Mouse (Mus musculus) stomach, postnatal 0 days (tissue): ENCODE measurements around the gene Sfta2. TPM values are rescaled to one million over a fixed set of nuclear protein-coding genes. Genes with fewer than 3 reads are reported as not detected.

ENCODE experiments used
- ATAC-seq: fragments of 200-750 bp; cut with Nextera tagmentation; 2 replicates; pipeline ENCODE4 v1.8.0; 2017; ENCODE audit not compliant: low FRiP score, low TSS enrichment
- DNase-seq: peaks from one replicate; pipeline ENCODE4 v3.0.0-alpha.2; 2016; ENCODE audit warnings: low spot score
- H3K27ac ChIP-seq: fragments of 300-500 bp; sonication (generic); replicated peaks from 2 replicates; pipeline ENCODE4 v1.5.1; 2014; ENCODE audit warnings: mild to moderate bottlenecking, control low read depth
- H3K27me3 ChIP-seq: fragments of 300-500 bp; sonication (generic); 2 replicates; pipeline ENCODE4 v1.6.1; 2014; ENCODE audit warnings: low read length; ENCODE audit not compliant: control insufficient read depth, insufficient read depth
- H3K36me3 ChIP-seq: fragments of 300-500 bp; sonication (generic); 2 replicates; pipeline ENCODE4 v1.6.1; 2014; ENCODE audit warnings: low read length, mixed read lengths; ENCODE audit not compliant: control insufficient read depth, insufficient read depth
- H3K4me1 ChIP-seq: fragments of 300-500 bp; sonication (generic); replicated peaks from 2 replicates; pipeline ENCODE4 v1.6.1; 2014; ENCODE audit warnings: antibody characterized with exemption; ENCODE audit not compliant: control insufficient read depth, insufficient read depth
- H3K4me2 ChIP-seq: fragments of 300-500 bp; sonication (generic); replicated peaks from 2 replicates; pipeline ENCODE4 v1.6.1; 2014; ENCODE audit warnings: low read depth, mild to moderate bottlenecking, control low read depth, moderate library complexity
- H3K4me3 ChIP-seq: fragments of 300-500 bp; sonication (generic); 2 replicates; pipeline ENCODE4 v1.5.1; 2014; ENCODE audit warnings: low read depth, low read length, control low read depth
- H3K9ac ChIP-seq: fragments of 300-500 bp; sonication (generic); 2 replicates; pipeline ENCODE4 v1.6.1; 2014; ENCODE audit warnings: mild to moderate bottlenecking, low read length, control low read depth, mixed read lengths
- H3K9me3 ChIP-seq: fragments of 300-500 bp; sonication (generic); 2 replicates; pipeline ENCODE4 v1.6.1; 2016; ENCODE audit warnings: low read length; ENCODE audit not compliant: control insufficient read depth
- CTCF ChIP-seq: IDR thresholded peaks from 2 replicates; pipeline ENCODE4 v1.5.1; 2016; ENCODE audit warnings: antibody characterized with exemption, low read depth, mild to moderate bottlenecking, moderate library complexity
- EP300 ChIP-seq: optimal IDR thresholded peaks from 2 replicates; pipeline ENCODE3; 2016; ENCODE audit warnings: antibody characterized with exemption
- WGBS: fragments of 180-500 bp; shearing (Covaris S2); extraction: QIAGEN DNeasy Blood & Tissue Kit; methylation state at CpG from one replicate; pipeline ENCODE4 v1.1.7; 2014; 5-methylcytosine and 5-hydroxymethylcytosine counted together
- polyA plus RNA-seq: library from polyadenylated mRNA; unstranded; fragments of >200 nt; fragmentation: Nextera tagmentation; extraction: Ambion mirVana; gene quantifications from 2 replicates; pipeline ENCODE4 v1.2.1, GENCODE M21; 2015

Sfta2 gene
- polyA plus RNA-seq, 1 experiment from 2014 or later = 7.6 TPM

DNA sequence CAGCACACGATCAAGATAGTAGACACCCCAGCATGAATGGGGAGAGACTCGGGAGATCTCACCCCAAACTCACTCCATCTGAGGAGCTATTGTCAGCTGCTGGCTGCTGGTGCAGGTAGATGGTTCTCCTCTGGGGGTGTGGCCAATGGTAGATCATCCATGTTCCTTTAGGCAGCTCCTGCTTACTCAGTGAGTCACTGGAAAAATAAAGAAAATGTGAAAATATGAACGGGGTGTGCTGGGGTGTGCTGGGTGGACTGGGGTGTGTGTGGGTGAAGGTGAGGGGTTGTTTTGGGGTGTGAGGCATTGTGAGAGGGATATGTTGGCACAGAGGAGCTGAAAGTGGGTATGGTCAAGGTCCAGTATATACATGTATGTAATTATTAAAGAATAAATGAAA is 4.0 kb upstream of the Sfta2 start:
- Histone ChIP-seq H3K36me3 (no peaks in the 10 kb centered on the region), H3K4me3 (no peak overlapping the region), H3K9me3 (no peaks in the 10 kb centered on the region), H3K4me1 (no peaks in the 10 kb centered on the region), H3K27ac (peak overlapping the region; percentile 61; the same call in 1 of the 2 replicates), H3K9ac (no peak overlapping the region), H3K27me3 (no peaks in the 10 kb centered on the region), H3K4me2 (no peak overlapping the region)
- ATAC-seq = peak; percentile 87
- 77% methylated on average over 3 of the region's 3 CpGs for WGBS
- TF ChIP-seq CTCF (no peak), EP300 (no peak)
- peak; percentile 49 for DNase-seq

DNA sequence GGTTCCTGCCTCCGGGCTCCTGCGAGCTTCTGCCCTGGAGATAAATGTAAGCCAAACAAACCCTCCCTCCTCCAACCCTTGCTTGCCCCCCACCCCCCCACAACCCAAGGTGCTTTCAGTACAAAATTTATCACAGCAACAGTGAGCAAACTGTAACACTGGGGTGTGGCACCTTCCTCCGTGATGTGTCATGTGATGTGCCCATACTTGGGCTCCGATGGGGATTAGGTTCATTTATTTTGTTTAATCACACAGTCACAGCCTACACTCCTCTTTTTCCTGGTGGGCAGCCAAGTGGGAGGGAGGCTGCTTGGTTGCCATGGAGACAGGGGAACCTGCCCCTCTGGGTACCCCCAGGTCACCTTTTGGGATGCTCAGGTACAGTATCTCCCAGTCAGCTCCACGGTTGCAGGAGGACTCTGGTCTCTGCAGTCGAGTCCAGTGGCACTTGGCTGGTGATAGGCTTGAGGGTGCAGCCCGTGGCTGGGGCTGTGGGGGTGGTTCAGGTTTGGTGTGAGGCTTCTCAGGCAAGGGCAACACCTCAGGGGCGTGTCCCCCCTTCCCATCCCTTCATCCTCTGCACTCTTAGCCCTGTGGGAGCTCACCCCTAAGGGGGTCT is 496 bp downstream of the Sfta2 start:
- TF ChIP-seq EP300 (no peak), CTCF (no peak)
- H3K27me3 ChIP-seq = no peaks in the 10 kb centered on the region
- no peak overlapping the region for H3K4me3 ChIP-seq
- H3K27ac ChIP-seq = no peak overlapping the region
- H3K9me3 ChIP-seq = no peaks in the 10 kb centered on the region
- H3K4me1 ChIP-seq = no peaks in the 10 kb centered on the region
- H3K9ac ChIP-seq = no peak overlapping the region
- DNase-seq = peak; percentile 69
- H3K4me2 ChIP-seq = no peak overlapping the region; the same call in 1 of the 2 replicates
- no peaks in the 10 kb centered on the region for H3K36me3 ChIP-seq
- peak; percentile 80 for ATAC-seq
- 28% methylated on average over 8 of the region's 8 CpGs for WGBS

DNA sequence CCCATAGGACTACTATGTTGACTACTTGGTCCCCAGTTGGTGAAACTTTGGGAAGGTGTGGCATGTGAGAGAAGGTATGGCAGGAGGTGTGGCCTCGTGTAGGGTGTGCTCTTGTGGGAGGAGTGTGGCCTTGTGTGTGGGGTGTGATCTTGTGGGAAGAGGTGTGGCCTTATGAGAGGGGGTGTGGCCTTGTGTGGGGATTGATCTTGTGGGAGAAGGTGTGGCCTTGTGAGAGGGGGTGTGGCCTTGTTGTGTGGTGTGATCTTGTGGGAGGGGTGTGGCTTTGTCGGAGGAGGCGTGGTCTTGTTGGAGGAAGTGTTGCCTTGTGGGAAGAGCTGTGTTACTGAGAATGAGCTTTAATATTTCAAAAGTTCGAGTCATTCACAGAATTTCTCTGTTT is 15.8 kb downstream of the Sfta2 start:
- whole genome bisulfite sequencing = 68% methylated on average over 4 of the region's 4 CpGs
- DNase-seq (peak; percentile 43), ATAC-seq (peak; percentile 87)

DNA sequence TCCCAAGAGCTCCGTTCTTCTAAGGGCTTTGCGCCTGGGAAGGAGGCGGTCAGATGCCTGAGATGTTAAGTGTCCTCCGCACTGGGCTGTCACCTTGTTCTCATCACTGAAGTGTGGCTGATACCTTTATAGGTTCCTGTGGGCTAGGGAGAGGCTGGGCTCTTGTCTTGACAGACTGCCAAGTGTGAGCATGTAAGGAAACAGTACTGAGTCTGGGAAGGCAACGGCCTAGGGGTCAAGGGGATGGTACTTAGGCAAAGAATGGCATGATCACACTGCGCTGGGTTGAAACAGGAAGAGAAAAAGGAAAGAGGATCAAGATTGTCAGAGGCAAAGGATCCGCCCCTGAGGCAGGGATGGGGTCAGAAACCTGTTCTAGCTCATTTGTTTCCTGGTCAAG is 25.2 kb downstream of the Sfta2 start, which contains the start of gene Gm9573:
TSS of gene Gm9573 (minus strand) at position 101 of the 400 bp plus-strand sequence.
- 81% methylated on average over 7 of the region's 7 CpGs for WGBS
- H3K36me3 ChIP-seq = no peaks in the 10 kb centered on the region

More for the DNA sequence above, 15.8 kb downstream of the Sfta2 start:
- no peak overlapping the region for H3K4me3 ChIP-seq
- H3K9me3 ChIP-seq = no peaks in the 10 kb centered on the region; the same call in 1 of the 2 replicates
- H3K4me2 ChIP-seq = no peak overlapping the region
- no peaks in the 10 kb centered on the region for H3K27me3 ChIP-seq
- no peak for TF ChIP-seq EP300
- no peak for TF ChIP-seq CTCF
- H3K36me3 ChIP-seq = no peaks in the 10 kb centered on the region
- no peak overlapping the region for H3K27ac ChIP-seq
- no peaks in the 10 kb centered on the region for H3K4me1 ChIP-seq
- no peak overlapping the region for H3K9ac ChIP-seq

DNA sequence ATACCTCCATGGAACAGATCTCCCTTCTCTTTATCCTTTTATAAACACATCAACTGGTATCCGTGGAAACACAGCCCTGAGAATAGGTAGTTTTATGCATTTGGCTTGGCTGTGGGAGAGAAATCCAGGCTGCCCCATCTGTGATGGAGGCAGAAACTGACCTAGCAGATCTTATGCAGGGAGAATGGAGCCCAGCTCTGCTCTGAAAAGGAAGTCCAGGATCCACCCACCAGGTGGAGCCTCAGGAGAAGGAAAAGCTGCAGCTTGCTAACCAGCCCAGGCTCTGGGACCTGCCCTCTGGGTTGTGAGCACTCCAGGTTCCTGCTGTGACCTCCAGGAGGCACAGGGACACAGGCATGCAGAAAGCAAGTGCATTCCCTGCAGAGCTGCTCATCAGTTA is 32.6 kb downstream of the Sfta2 start:
- H3K4me1 ChIP-seq = no peaks in the 10 kb centered on the region
- peak; percentile 84 for DNase-seq
- H3K27ac ChIP-seq = no peak overlapping the region
- no peak overlapping the region for H3K9ac ChIP-seq
- WGBS = 8% methylated on average over 1 of the region's 1 CpGs
- H3K36me3 ChIP-seq = no peaks in the 10 kb centered on the region
- no peak overlapping the region for H3K4me3 ChIP-seq
- peak; percentile 71 for ATAC-seq
- peak; percentile 80 for TF ChIP-seq CTCF
- no peak for TF ChIP-seq EP300
- no peak overlapping the region for H3K4me2 ChIP-seq
- no peaks in the 10 kb centered on the region for H3K9me3 ChIP-seq
- no peaks in the 10 kb centered on the region for H3K27me3 ChIP-seq

More for the DNA sequence above, 25.2 kb downstream of the Sfta2 start, which contains the start of gene Gm9573:
- TF ChIP-seq EP300 (no peak), CTCF (no peak)
- no peak for DNase-seq
- Histone ChIP-seq H3K9ac (no peak within 1 kb of the TSS), H3K4me3 (no peak within 1 kb of the TSS), H3K27me3 (no peaks in the 10 kb centered on the region), H3K9me3 (no peaks in the 10 kb centered on the region), H3K4me1 (no peaks in the 10 kb centered on the region), H3K27ac (no peak within 1 kb of the TSS), H3K4me2 (no peak within 1 kb of the TSS)
- ATAC-seq = no peak

DNA sequence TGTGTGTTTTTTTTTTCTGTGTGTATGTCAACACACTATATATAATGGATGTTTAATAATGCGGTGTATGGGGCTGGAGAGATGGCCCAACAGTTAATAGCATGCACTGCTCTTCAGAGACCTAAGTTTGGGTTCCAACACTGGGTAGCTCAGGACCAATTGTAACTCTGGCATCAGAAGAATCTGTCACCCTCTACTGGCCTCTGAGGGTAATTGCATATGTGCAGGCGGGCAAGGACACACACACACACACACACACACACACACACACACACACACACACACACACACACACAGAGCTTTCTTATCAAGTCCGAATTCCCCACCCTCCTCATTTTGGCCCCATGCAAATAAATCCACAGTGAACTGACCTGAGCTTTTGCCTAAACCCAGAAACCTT is 33.9 kb downstream of the Sfta2 start:
- DNase-seq = peak; percentile 45
- 69% methylated on average over 3 of the region's 3 CpGs for WGBS
- H3K27ac ChIP-seq = no peak overlapping the region

More for the DNA sequence above, 33.9 kb downstream of the Sfta2 start:
- H3K4me1 ChIP-seq = no peaks in the 10 kb centered on the region
- ATAC-seq = peak; percentile 34
- H3K4me3 ChIP-seq = no peak overlapping the region
- TF ChIP-seq CTCF (peak; percentile 57), EP300 (no peak)
- H3K9ac ChIP-seq = no peak overlapping the region
- no peaks in the 10 kb centered on the region for H3K27me3 ChIP-seq
- H3K36me3 ChIP-seq = no peaks in the 10 kb centered on the region
- H3K4me2 ChIP-seq = no peak overlapping the region
- H3K9me3 ChIP-seq = no peaks in the 10 kb centered on the region
